Mouse (Mus musculus): ENCODE data around the gene Usp29.
A peak's percentile ranks its signal among the peaks of the same experiment; 100 is the strongest.

DNA sequence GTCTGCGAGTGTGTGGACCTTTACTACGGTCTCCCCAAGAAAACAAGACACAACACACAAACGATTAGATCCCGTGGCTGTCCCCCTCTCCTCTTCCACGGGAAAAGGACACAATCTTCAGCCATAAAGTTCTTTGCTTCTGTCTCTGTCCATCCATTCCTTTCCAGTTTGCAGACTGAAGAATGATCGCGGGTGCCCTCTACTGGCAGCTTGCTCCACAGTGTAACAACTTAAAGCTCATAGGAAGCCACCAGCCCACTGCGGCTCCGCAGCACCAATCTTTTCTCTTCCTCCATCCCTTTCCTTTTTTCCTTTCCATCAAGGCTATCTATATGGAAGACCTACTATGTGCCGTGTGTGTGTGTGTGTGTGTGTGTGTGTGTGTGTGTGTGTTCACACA lies 187.9 kb downstream of the Usp29 start:
- peak; percentile 83 for TF ChIP-seq CTCF (IDR thresholded peaks at IDR 0.05; ENCODE audit: borderline replicate concordance, insufficient read depth, low read depth, low read length)
- no peak for TF ChIP-seq POLR2A (IDR thresholded peaks at IDR 0.05; ENCODE audit: borderline replicate concordance, insufficient read depth, low read length)

All from cerebellum, adult 2 months (tissue).